Mouse (Mus musculus) stomach, embryonic 15.5 days (tissue): ENCODE data around the gene Gm5148. TPM values are rescaled to one million over a fixed set of nuclear protein-coding genes. Genes with fewer than 3 reads are reported as not detected.

Source experiments
- ATAC-seq: fragments of 200-750 bp; cut with Nextera tagmentation; 2 replicates; pipeline ENCODE4 v1.8.0; 2017; ENCODE audit warnings: low read depth, moderate number of reproducible peaks, moderate TSS enrichment; ENCODE audit not compliant: insufficient read depth, low FRiP score
- H3K27ac ChIP-seq: fragments of 300-500 bp; sonication (generic); 2 replicates; pipeline ENCODE4 v1.5.1; 2015; ENCODE audit warnings: mild to moderate bottlenecking, inconsistent platforms
- H3K27me3 ChIP-seq: fragments of 300-500 bp; sonication (generic); replicated peaks from 2 replicates; pipeline ENCODE4 v1.6.1; 2015; ENCODE audit warnings: inconsistent platforms
- H3K36me3 ChIP-seq: fragments of 300-500 bp; sonication (generic); 2 replicates; pipeline ENCODE4 v1.6.1; 2015; ENCODE audit warnings: inconsistent platforms
- H3K4me1 ChIP-seq: fragments of 300-500 bp; sonication (generic); 2 replicates; pipeline ENCODE4 v1.6.1; 2015; ENCODE audit warnings: inconsistent platforms
- H3K4me2 ChIP-seq: fragments of 300-500 bp; sonication (generic); 2 replicates; pipeline ENCODE4 v1.6.1; 2015; ENCODE audit warnings: mild to moderate bottlenecking, inconsistent platforms
- H3K4me3 ChIP-seq: fragments of 300-500 bp; sonication (generic); replicated peaks from 2 replicates; pipeline ENCODE4 v1.5.1; 2015; ENCODE audit warnings: inconsistent platforms
- H3K9ac ChIP-seq: fragments of 300-500 bp; sonication (generic); 2 replicates; pipeline ENCODE4 v1.6.1; 2015; ENCODE audit warnings: inconsistent platforms
- H3K9me3 ChIP-seq: fragments of 300-500 bp; sonication (generic); 2 replicates; pipeline ENCODE4 v1.6.1; 2016; ENCODE audit warnings: inconsistent platforms
- WGBS: fragments of 180-500 bp; shearing (Covaris S2); methylation state at CpG from one replicate; pipeline ENCODE4 v1.1.7; 2015; 5-methylcytosine and 5-hydroxymethylcytosine counted together
- polyA plus RNA-seq: library from polyadenylated mRNA; unstranded; fragments of >200 nt; fragmentation: Nextera tagmentation; extraction: Ambion mirVana; gene quantifications from 2 replicates; pipeline ENCODE4 v1.2.1, GENCODE M21; 2015

The Gm5148 gene
- polyA plus RNA-seq, 1 experiment from 2014 or later = 5.9 TPM

DNA sequence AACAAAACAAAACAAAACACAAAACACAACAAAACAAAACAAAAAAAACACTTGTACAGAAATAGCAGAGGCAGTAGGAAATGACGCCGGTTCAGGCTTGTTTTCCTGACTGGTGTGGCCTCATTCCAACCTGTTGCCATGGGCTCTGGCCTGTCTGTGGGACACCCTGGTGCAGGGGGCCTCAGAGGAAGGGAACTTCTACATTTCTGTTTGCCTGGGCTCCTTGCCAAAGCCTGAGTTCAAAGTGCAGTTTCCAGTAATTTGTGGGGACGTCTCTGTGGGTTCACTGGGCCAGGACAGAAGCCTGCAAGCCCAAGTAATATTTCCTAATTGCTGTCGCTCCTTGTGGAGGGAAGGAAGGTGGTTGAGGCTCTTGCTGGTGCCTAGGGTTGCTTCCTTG is 4.9 kb upstream of the Gm5148 start:
- ATAC-seq = peak; percentile 66; the same call in 1 of the 2 replicates
- H3K27ac ChIP-seq = peak overlapping the region; percentile 46; the same call in 1 of the 2 replicates
- WGBS = 15% methylated on average over 4 of the region's 4 CpGs

DNA sequence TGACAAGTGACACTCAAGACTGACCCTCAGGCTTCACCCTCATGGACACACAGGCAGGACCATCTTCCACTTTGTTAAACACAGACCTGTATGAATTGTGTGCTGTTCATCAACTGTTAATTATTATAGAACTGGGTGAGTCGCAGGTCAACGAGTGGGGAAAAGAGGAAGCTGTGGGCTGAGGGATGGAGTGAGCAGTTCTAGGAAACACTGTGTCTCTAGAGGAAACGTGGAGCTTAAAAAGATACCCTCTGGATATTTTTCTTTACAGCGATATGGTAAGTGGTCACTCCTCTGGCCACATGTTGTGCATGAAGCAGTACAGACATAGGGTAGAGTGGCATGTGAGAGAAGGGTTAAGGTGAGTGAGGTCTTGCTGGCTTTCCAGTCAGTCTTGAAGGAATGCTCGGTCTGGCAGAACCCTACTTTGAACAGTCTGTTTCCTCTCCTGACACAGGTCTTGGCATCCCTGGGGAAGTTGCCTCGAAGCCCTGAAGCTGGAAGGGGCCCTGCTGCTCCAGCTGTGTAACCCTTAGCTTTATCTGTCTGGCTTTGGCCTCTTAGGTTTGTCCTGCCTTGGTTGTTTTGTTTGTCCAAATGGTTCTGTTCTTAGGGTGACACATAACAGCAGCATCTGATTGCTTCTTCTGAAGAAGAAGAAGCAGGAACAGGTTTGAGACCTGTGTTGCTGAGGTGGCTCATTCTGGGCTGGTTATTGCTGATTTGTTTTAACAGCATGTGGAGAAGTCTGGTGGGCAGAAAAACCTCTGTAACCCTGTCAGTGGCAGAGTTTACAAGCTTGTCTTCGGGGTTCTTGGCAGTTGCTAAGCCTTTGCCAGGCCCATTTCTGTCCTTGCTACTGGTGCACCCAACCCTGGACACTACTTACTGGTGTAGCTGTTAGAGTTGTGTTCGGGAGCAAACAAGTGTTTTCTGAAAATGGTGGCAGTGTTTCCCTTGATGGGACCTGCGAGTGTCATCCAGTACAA is 4.1 kb upstream of the Gm5148 start:
- H3K27ac ChIP-seq = peak overlapping the region; percentile 37; the same call in 1 of the 2 replicates
- H3K4me2 ChIP-seq = no peak overlapping the region
- H3K9ac ChIP-seq = no peak overlapping the region
- no peak overlapping the region for H3K4me3 ChIP-seq
- H3K36me3 ChIP-seq = no peaks in the 10 kb centered on the region
- ATAC-seq = no peak
- WGBS = 62% methylated on average over 9 of the region's 9 CpGs
- H3K27me3 ChIP-seq = no peaks in the 10 kb centered on the region
- no peaks in the 10 kb centered on the region for H3K9me3 ChIP-seq
- H3K4me1 ChIP-seq = peaks cover 43% of the 10 kb centered on the region

More for the DNA sequence above, 4.9 kb upstream of the Gm5148 start:
- Histone ChIP-seq H3K36me3 (no peaks in the 10 kb centered on the region), H3K9me3 (no peaks in the 10 kb centered on the region), H3K4me1 (peaks cover 38% of the 10 kb centered on the region), H3K27me3 (no peaks in the 10 kb centered on the region), H3K4me3 (no peak overlapping the region), H3K4me2 (no peak overlapping the region), H3K9ac (no peak overlapping the region)

DNA sequence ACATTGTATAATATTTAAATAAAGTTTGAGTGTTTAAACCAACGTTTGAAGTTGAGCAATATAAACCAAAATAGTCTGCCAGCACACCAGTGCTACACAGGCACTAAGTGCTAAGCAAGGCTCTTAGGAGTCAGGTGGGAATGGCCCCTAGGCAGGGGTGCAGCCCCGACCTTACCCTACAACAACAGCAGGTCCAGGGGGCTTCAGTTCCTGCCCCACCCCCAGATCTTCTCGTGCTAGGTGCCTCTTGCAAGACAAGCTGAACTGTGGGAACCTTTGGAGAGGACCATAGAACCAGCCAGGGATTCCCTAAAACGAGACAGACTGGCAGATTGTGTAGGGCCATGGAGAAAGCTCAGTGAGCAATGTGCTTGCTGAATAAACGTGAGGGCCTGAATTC is 3.1 kb upstream of the Gm5148 start:
- Histone ChIP-seq H3K4me2 (no peak overlapping the region), H3K4me3 (no peak overlapping the region), H3K27ac (no peak overlapping the region), H3K9ac (no peak overlapping the region), H3K4me1 (peaks cover 40% of the 10 kb centered on the region), H3K36me3 (no peaks in the 10 kb centered on the region), H3K9me3 (no peaks in the 10 kb centered on the region), H3K27me3 (no peaks in the 10 kb centered on the region)
- ATAC-seq = no peak
- WGBS = 73% methylated on average over 5 of the region's 5 CpGs

DNA sequence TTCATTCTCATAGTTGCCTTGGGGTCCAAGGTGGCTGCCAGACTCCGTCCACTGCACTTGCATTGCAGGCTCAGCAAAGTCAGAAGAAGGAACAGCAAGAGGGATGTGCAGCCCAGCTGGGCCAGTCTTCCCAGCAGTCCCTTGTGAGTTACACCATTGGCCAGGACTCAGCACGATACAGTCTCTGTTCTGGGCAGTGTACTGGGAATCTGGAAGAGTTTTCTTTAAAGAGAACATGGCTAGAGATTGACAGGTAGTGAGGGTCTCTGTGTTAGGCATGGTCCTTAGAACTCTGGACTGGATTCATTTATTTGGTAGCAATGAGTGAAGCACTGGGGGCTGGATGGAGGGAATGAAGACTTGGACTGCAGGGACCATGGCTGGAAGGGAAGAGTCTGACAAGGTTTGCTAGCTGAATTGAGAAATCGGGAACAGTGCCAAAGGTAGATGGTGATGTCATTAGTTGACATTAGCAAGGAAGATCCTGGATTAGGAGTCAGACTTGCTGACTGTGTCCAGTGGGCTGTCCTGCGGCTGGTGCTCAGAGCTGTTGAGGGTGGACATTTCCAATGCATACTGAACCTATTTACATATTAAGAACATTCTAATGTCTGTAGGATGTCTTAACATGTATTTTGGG is 2.3 kb upstream of the Gm5148 start:
- Histone ChIP-seq H3K9me3 (no peaks in the 10 kb centered on the region), H3K4me3 (no peak overlapping the region), H3K27ac (no peak overlapping the region), H3K9ac (no peak overlapping the region), H3K27me3 (no peaks in the 10 kb centered on the region), H3K4me1 (peaks cover 40% of the 10 kb centered on the region), H3K36me3 (no peaks in the 10 kb centered on the region), H3K4me2 (no peak overlapping the region)
- no peak for ATAC-seq
- 67% methylated on average over 4 of the region's 4 CpGs for WGBS

DNA sequence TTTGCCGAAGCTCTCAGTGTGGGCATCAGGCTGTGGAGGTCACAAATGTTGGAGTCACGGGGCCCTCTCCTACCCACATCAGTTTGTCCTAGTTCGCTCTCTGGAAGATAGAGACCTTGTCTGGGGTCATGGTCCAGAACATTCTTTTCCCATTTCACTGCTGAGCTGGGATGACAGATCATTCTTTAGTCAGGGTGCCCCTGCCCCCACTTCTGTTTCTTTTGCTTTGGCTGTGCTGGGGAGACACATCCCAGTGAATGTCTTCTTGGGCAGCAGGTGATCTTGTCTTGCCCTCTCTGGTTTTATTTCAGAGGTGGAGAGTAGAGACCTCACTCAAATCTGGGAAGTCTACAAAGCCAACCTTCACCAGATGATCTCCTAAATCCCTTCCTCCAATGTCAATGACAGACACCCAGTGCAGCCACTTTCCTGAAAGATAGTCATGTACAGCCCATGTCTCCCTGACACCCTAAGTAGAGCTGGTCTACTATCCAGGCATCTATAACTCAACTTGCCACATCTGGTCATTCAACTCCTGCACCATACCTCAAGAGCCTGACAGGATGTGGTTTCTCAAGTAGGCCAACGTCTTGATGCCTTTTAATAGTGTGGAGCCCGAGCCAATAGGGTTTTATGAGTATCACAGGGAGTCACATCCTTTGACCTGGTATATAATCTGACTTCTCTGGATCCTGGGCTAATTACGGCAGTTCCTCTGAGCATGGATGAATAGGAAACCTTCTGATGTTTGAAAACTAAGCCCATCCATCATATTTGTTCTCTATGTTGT is 851 bp upstream of the Gm5148 start:
- H3K9me3 ChIP-seq = no peaks in the 10 kb centered on the region
- H3K4me3 ChIP-seq = no peak overlapping the region
- no peak for ATAC-seq
- H3K4me1 ChIP-seq = peaks cover 40% of the 10 kb centered on the region
- 70% methylated on average over 6 of the region's 6 CpGs for WGBS
- H3K27ac ChIP-seq = peak overlapping the region; percentile 89
- no peaks in the 10 kb centered on the region for H3K27me3 ChIP-seq
- H3K36me3 ChIP-seq = no peaks in the 10 kb centered on the region
- no peak overlapping the region for H3K9ac ChIP-seq
- H3K4me2 ChIP-seq = peak overlapping the region; percentile 49; the same call in 1 of the 2 replicates

DNA sequence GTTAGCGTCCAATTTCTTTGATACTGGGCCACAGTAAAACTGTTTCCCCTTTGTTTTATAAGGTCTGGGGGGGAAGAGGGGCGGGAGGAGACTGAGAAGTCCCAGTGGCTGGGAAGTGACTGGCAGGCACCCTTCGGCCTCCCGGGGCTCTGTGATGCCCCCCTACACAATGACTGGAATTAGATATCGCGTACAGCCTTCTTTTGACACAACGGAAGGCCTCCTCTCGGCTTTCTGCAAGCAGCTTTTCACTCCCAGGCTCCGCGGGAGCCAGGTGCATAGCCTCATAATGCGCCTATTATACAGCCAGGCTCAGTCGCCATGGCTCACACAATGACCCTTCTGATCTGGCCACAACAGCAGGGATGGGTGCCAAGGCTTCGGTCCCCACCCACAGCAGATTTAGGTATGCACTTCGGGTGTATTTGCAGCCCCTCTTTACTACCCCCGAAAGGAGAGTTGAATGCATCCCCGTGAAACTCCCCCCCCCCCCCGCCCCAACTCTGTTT is 574 bp downstream of the Gm5148 start:
- Histone ChIP-seq H3K36me3 (no peaks in the 10 kb centered on the region), H3K27ac (peak overlapping the region; percentile 89), H3K4me3 (peak overlapping the region; percentile 41), H3K4me1 (peaks cover 28% of the 10 kb centered on the region), H3K4me2 (peak overlapping the region; percentile 49), H3K27me3 (no peaks in the 10 kb centered on the region), H3K9me3 (no peaks in the 10 kb centered on the region), H3K9ac (no peak overlapping the region)
- ATAC-seq = peak; percentile 42; the same call in 1 of the 2 replicates
- 9% methylated on average over 17 of the region's 17 CpGs for WGBS

DNA sequence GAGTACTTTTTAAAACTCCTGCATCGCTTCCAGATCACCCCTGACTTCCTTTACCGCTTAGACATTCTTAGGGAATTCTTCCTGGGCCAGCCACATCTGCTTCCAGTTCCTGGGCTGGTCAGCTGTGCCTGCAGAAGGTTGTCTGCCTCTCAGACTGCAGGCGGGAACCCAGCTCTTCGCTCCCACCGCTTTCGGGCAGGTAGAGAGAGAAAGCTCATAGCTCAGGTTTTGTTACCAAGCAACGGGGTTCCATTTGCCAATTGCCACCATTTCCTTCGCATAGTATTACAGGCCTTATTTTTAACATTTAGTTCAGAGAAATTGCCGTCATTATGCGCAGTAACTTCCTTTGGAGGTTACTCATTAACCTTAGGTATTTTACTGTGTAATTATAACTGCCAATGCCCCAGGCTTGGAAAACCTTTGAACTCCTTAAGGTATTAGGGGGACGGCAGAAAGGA is 1.2 kb downstream of the Gm5148 start:
- Histone ChIP-seq H3K4me1 (peaks cover 22% of the 10 kb centered on the region), H3K4me2 (peak overlapping the region; percentile 49), H3K9ac (no peak overlapping the region), H3K36me3 (no peaks in the 10 kb centered on the region), H3K9me3 (no peaks in the 10 kb centered on the region), H3K4me3 (peak overlapping the region; percentile 41), H3K27ac (peak overlapping the region; percentile 89), H3K27me3 (no peaks in the 10 kb centered on the region)
- peak; percentile 33; the same call in 1 of the 2 replicates for ATAC-seq
- 22% methylated on average over 11 of the region's 11 CpGs for WGBS

DNA sequence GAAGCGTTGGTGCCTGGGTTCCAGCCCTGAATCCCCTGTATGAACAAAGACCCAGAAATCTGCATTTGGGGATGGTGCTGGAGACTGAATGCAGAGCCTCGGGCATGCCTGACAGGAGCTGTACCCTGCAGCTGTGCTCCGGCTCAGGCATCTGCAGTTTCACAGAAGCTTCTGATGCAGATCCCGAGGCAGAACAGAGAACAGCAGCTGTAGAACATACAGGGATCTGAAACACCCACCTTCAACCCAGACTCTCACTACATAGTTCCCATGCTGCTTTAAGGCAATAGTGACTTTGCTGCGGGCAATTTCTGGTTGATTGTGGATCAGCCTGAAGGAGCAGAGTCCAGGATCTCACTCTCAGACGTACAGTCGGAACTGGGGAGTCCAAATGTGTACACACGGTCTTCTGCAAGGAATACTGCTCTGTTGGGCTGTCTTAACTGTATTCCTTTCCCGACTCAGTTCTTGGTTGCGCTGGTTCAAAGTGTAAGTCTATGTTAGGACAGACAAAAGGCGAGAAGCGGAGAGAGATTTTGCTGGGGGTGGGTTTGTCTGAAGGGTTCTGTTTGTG is 1.7 kb downstream of the Gm5148 start:
- H3K9ac ChIP-seq = no peak overlapping the region
- H3K27ac ChIP-seq = peak overlapping the region; percentile 89
- peak overlapping the region; percentile 49 for H3K4me2 ChIP-seq
- no peaks in the 10 kb centered on the region for H3K9me3 ChIP-seq
- WGBS = 56% methylated on average over 12 of the region's 12 CpGs
- no peaks in the 10 kb centered on the region for H3K27me3 ChIP-seq
- ATAC-seq = no peak
- no peaks in the 10 kb centered on the region for H3K36me3 ChIP-seq
- H3K4me3 ChIP-seq = peak overlapping the region; percentile 19; the same call in 1 of the 2 replicates
- peaks cover 19% of the 10 kb centered on the region for H3K4me1 ChIP-seq

DNA sequence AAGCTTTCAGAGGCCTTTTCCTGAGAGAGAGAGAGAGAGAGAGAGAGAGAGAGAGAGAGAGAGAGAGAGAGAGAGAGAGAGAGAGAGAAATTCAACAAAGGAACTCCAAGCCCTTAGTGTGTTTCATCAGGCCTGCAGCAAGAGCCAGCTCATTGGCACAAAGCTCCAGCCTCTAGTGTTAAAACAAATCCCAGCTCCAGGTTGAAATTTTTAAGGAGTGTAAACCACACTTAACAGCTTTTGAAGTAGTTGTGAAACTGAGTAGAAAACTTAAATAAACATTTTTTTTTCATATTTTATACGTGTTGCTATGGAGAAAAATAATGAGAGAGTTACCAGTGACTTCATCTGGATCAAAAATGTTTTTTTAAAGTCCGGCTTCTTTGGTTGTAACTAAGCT is 7.3 kb downstream of the Gm5148 start:
- Histone ChIP-seq H3K36me3 (no peaks in the 10 kb centered on the region), H3K27me3 (no peaks in the 10 kb centered on the region), H3K4me3 (no peak overlapping the region), H3K4me1 (0 out of 2 replicates have a peak, but pooled peaks cover 6% of the 10 kb centered on the region), H3K9me3 (no peaks in the 10 kb centered on the region), H3K27ac (no peak overlapping the region), H3K9ac (no peak overlapping the region), H3K4me2 (no peak overlapping the region)
- no peak for ATAC-seq
- 55% methylated on average over 2 of the region's 2 CpGs for WGBS

DNA sequence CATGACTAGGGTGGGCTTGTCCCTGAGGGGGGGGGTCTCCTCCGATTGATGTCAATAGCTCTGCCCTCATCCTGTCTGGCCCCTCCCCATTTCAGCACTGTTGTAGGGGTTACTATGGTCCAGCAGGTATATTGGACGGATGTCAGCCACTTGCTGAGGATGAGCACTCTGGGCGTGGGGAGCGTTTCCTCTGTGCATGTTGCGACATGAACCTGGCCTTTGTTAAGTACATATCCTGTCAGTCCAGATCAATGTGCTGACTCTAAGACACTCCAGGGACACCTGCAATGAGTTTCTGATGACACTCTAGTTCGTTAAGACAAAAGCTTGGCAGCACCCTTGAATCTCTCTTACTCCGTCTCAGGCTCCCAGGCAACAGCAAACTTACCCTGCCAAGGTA is 8.6 kb downstream of the Gm5148 start:
- no peak for ATAC-seq

DNA sequence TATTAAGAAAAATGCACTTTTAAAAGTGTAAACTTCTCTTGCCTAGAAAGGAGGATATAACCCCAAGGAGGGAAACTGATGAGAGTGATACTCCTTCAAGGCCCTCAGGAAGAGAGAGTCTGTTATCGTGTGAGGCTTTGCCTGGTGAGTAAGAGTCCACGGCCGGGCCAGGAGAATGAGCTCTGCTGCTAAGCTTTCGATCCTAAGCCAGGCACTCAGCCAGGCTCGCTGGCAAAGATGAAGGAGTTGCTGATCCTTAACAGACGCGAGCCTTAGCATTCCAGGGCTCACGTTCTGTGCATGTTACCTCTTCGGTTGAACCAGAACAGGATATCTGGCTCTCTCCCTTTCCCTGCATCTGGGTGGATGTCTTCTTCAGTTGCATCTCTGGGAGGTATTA is 11.8 kb downstream of the Gm5148 start:
- Histone ChIP-seq H3K4me3 (no peak overlapping the region), H3K36me3 (no peaks in the 10 kb centered on the region), H3K27me3 (no peaks in the 10 kb centered on the region), H3K9me3 (no peaks in the 10 kb centered on the region), H3K27ac (peak overlapping the region; percentile 83), H3K4me1 (0 out of 2 replicates have a peak, but pooled peaks cover 10% of the 10 kb centered on the region), H3K4me2 (no peak overlapping the region), H3K9ac (no peak overlapping the region)
- peak; percentile 69; the same call in 1 of the 2 replicates for ATAC-seq
- WGBS = 29% methylated on average over 9 of the region's 9 CpGs

More for the DNA sequence above, 8.6 kb downstream of the Gm5148 start:
- Histone ChIP-seq H3K27ac (no peak overlapping the region), H3K4me2 (no peak overlapping the region), H3K36me3 (no peaks in the 10 kb centered on the region), H3K27me3 (no peaks in the 10 kb centered on the region), H3K9me3 (no peaks in the 10 kb centered on the region), H3K4me1 (0 out of 2 replicates have a peak, but pooled peaks cover 10% of the 10 kb centered on the region), H3K4me3 (no peak overlapping the region), H3K9ac (no peak overlapping the region)
- 75% methylated on average over 7 of the region's 7 CpGs for WGBS
